Mouse (Mus musculus) lung, postnatal 0 days (tissue): ENCODE measurements around the gene Cdc73.

Experiments used
- CTCF ChIP-seq: IDR thresholded peaks from 2 replicates; pipeline ENCODE4 v1.5.1; 2016; ENCODE audit warnings: antibody characterized with exemption, mild to moderate bottlenecking
- EP300 ChIP-seq: IDR thresholded peaks from 2 replicates; pipeline ENCODE4 v1.6.1; 2016; ENCODE audit warnings: antibody characterized with exemption, mild to moderate bottlenecking, control low read depth

DNA sequence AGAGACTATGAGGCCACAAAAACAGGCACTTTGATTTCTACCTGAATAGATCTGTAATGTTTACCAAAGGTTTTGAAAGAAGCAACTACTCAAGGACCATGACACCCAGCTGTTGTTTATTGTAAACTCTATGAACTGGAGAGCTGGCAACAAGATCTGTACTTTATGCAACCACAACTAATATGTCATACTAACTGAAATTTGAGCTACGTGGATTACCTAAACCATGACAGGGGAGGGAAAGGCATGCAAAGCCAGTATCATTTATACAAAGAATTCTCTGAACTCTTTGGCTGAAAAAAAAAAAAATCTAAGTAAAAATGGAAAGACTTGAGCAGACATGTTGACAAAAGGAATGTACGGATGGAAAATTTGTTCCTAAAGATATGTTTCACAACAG is 105.8 kb downstream of the Cdc73 start:
- TF ChIP-seq EP300 (no peak), CTCF (no peak)
